Mouse (Mus musculus): ENCODE results near the gene Il1b.

Il1b gene

DNA sequence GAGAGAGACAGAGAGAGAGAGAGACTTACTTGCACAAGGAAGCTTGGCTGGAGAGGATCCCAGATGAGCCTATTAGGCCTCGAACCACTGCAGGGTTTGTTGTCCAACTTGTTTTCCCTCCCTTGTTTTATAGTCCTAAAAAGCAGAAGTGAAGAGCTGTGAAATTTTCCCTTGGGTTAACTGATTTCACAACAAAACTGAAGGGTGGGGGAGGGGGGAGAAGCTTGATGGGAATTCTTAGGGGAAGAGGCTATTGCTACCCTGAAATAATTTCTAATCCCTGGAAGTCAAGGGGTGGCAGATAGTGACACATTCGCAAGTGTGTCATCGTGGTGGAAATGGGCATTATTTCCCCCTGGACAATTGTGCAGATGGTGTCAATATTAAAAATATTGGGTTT lies at the start of gene Il1b:
Il1b (minus strand) TSS at position 101 of the 400 bp plus-strand sequence.
- no peak for DNase-seq (ENCODE audit: low spot score in 2 of 2)

DNA sequence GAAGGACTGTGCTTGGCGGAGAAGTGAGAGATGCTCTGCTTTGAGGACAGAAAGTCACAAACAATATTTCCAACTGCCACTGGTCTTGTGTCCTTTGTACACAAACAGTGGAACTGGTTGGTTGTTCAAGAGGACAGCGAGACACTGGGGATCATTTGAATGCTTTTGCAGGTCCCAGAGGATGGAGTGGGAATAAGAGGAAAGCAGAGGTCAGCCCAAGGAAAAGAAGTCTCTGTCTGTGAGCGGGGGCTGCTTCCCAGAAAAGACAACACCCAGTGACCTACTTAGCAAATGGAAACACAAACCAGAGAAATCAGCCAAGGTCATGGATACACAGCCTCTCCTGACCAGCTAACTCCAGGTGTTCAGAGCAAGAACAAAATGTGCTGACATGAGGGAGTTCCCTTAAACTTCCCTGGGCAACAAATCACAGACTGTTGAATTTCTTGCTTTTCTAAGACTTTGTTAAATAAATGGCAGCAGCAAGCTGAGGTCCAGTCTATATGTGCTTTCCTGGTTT lies 48.5 kb upstream of the Il1b start:
- DNase-seq (ENCODE audit: low spot score in 2 of 2) = no peak

GRCm38 (mm10) chr2:129414593-129414992 lies 43.7 kb upstream of the Il1b start:
- DNase-seq (ENCODE audit: low spot score in 2 of 2) = peak; percentile 39 to 56

GRCm38 (mm10) chr2:129413488-129413887 lies 42.5 kb upstream of the Il1b start:
- no peak for DNase-seq (ENCODE audit: low spot score in 2 of 2)

GRCm38 (mm10) chr2:129411651-129412050 lies 40.7 kb upstream of the Il1b start:
- DNase-seq (ENCODE audit: low spot score in 2 of 2) = no peak

DNA sequence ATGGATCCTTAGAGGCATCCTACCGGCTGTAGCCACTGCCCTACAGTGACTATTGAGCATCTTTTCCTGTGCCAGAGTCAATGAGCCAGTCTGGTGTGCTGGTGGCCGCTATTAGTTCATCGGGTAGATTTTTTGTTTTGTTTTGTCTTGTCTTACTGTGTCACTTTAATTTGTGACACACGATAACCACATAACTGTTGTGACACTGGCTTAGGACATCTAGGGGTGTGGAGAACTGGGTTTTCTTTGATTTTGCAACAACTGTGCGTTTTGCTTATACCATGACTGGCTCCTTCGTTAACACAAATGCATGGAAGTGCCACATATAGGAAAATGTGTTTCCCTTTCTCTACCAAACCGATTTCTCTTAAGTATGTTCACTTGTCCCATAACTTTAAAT lies 39.4 kb upstream of the Il1b start:
- DNase-seq (ENCODE audit: low spot score in 2 of 2) = no peak

- peak; percentile 93 to 94 for DNase-seq (ENCODE audit: low spot score in 2 of 2)
Observed at GRCm38 (mm10) chr2:129408476-129408875, 37.5 kb upstream of the Il1b start.

DNA sequence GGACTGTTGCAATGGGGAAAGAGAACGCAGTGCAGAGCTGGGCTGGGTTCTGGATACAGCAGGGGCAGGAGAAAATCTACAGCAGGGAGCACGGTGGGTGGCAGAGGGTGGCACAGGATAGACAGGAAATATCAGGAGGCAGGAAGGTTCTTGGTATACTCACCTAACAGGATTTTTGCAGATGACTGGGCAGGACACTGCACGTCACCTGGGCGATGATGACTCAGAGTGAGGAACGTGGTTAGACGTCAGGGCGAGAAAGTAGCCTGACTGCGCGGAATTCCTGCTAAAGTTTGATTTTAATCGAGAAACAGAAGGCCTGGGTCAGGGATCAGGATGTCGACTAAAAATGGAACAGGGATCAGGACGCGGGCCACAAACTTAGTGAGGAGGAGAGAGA lies 36.7 kb upstream of the Il1b start:
- DNase-seq (ENCODE audit: low spot score in 2 of 2) = no peak

DNA sequence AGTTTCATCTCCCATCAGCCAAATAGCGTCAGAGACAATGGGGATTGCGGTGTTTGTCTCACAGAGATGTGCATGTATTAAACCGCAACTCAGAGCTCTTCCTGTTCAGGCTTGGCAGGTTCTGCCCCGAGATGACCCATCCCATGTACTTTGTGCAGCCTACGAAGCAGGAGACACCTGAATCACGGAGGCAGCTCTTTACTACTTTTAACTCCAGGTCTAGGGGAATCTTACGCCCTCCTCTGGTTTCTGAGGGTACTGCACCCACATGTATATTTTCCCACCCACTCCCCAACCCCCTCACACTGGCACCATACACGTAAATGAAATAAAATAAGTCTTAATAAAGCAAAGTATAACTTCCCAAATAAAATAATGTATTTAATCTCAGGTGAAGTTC lies 35.6 kb upstream of the Il1b start:
- DNase-seq (ENCODE audit: low spot score in 2 of 2) = no peak

DNA sequence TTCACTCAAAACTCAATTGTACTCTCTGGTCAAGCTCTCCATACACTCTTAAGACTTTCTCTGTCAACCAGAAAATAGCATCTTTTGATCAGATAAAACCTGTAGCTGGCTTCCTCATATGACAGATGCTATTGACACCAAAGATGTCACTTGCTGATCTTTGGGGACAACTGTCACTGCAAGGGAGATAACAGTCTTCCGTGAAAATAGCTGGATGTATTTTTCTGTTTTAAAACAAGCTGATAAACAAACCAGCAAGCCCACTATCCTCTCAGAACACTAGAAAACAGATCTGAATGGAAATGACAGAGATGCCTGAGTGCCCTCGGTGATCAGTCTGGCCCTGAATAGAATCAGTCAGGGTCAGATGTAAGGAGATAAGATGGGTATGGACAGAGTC lies 32.8 kb upstream of the Il1b start:
- DNase-seq (ENCODE audit: low spot score in 2 of 2) = no peak

GRCm38 (mm10) chr2:129402330-129402729 lies 31.4 kb upstream of the Il1b start:
- DNase-seq (ENCODE audit: low spot score in 2 of 2) = no peak

DNA sequence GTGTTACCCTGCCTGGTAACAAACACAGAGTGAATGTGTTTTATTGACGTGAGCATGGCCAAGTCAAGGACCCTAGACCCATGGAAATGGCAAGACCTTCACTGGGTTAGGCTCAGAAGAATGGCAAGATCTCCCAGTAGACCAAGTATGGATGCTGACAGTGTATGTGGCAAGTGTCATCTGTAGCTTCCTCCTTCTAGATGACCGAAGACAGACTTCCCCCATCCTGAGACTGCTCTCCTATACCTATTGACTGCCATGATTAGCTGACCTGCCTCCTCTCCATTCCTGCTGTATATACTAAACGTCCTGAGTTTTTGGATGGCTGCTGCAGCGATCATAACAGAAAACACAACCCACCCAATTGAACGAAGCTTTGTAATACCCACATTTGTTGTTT lies 30.9 kb upstream of the Il1b start:
- DNase-seq (ENCODE audit: low spot score in 2 of 2) = no peak

DNA sequence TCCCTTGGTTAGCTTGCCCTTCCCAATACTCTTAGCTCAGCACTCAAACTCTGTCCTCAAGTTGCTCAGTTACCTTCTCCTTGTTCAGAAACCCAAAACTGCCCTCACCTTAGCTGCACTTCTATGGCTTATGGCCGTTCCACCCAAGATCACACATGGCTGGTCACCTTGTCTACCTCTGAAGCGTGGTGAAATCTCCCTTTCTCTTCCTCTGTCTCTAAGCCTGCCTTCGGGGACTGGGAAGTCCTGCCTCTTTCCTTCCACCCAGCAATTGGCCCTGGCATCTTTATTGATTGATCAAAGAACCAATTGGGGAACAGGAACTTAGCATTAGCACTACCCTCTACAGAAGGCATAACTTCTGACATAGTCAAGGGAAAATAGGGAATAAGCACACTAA lies 27.2 kb upstream of the Il1b start:
- no peak for DNase-seq (ENCODE audit: low spot score in 2 of 2)

DNA sequence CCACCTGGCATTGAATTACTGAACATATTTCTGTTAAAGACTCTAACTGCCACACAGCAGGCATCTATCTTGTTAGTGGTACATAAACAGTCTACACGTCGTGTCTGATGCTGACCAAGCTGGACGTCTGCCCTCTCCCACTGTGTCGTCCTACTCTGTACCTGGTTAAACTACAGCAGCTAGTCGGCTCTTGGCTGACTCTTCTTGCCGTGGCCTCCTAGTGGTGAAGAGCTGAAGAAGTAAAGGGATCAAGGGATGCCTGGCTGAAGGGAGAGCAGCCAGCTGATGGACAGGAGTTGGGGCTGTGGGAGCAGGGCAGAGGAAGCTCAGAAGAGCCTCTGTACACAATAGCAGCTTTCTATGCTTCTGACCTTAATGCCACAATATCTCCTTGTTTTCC lies 22.6 kb upstream of the Il1b start:
- no peak for DNase-seq (ENCODE audit: low spot score in 2 of 2)

- no peak for DNase-seq (ENCODE audit: low spot score in 2 of 2)
Observed at GRCm38 (mm10) chr2:129390161-129390560, 19.2 kb upstream of the Il1b start.

- no peak for DNase-seq (ENCODE audit: low spot score in 2 of 2)
Observed at GRCm38 (mm10) chr2:129389323-129389722, 18.4 kb upstream of the Il1b start.

GRCm38 (mm10) chr2:129385331-129385730 lies 14.4 kb upstream of the Il1b start:
- DNase-seq (ENCODE audit: low spot score in 2 of 2) = no peak

DNA sequence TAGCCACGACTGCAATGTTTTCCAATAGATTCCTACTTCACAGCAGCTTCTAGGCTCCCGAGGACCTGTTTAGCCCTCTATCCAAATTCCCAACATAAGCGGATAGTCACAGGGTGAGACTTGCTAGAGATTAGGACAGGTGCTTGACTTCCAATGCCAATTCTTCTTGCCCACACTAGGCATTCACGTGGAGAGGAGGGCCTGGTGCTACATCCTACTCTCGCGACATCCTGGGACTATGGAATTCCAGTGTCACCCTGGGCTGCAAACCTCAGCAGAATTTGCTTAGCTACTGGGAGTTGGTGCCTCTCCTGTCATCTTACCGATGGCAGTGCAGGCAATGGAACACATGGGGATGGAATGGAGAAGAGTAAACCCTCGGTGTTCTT lies 13.3 kb upstream of the Il1b start:
- DNase-seq (ENCODE audit: low spot score in 2 of 2) = no peak

DNA sequence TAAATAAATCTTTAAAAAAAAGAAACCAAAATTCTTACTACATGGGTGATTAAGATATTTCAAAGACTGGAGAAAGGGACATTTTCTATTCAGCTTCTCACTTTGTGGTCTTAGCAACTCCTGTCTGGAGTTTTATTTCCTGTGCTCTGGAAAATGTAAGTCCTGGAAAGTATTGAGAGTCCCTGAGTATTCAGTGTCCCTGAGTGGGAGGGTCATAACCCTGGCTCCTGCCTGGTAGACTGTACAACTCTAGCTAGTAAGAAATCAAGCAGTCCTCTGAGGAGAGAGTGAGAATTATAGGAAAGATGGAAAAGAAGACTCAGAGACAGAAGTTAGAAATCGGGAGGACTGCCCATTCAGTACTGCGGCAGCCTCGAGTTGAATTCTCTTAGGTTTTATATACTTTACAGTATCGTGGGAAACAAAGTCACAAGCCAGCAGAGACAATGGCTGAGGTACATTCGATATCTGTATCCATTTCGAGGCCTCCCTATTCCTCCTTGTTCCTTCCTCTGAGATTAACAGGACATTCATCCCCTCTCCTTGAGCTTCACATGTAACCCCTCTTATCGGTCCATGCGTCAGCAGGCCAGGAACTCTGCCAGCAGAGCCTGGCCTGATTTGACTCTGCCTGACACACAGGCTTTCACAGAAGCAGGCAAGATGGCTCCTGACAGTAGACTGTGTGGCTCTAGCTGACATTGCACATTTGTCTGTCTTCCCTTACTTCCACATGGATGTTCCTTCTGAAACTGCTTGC lies 12.8 kb upstream of the Il1b start:
- DNase-seq (ENCODE audit: low spot score in 2 of 2) = no peak

DNA sequence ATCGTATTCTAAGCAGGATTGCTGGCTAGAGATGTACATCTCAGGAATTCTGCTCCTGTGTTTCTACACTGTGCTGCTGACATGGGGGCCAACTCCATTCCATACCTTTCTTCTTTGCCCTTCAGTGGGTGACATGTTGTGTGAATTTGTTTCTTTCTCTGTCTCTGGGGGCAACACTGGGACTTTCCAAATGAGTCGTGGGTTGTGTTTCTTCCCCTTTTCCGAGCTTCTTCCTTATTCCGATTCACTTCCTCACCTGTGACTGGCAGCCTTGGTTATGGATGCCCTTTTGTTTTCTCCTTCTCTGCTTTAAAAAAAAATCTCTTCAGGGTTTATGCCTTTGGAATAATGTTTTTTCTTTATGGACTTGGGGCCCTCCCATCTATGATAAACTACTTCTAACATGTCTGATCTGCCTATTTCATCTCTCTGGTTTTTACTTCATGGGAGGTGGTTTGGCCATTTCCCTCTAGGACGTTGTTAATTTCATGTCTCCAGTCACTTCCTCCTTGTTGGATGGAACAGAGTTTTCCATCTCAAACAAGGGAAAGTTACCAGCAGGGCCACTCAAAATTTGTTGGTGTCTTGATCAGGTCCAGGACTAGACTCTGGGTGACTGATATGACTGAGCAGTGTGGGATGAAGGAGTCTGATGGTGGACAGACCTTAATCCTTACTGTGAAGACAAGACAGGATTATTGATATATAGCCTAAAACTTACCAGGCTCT lies 10.0 kb upstream of the Il1b start:
- DNase-seq (ENCODE audit: low spot score in 2 of 2) = no peak

- DNase-seq (ENCODE audit: low spot score in 2 of 2) = peak in 1 of 2 experiments; percentile 44
Observed at GRCm38 (mm10) chr2:129380211-129380610, 9.3 kb upstream of the Il1b start.

DNA sequence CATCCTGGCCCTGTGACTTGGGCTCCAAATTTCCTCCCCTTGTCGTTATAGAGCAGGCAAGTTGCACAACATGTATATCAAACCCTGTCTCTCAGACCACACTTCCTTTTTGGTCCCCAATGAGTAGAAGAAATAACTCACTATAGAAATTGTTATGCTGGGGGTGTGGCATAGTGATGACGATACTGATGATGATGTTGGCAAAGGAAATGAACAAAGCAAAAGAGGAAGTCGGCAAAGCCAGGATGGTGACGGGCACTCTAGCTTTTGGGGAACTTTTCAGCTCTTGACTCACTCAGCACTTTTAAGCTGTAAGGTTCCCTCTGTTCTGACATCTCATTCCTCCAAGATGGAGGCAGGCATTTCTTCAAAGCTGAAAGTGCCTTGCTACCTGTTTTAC lies 2.4 kb upstream of the Il1b start:
- DNase-seq (ENCODE audit: low spot score in 2 of 2) = no peak

- no peak for DNase-seq (ENCODE audit: low spot score in 2 of 2)
Observed at GRCm38 (mm10) chr2:129369615-129370014, 1.3 kb downstream of the Il1b start.
